Mouse (Mus musculus): ENCODE data around the gene Olfr1054.
"Not testable (repeated sequence)": the region's sequence is repeated elsewhere in the genome, so short reads cannot be mapped to it uniquely, and the experiment has no call there.

Gene Olfr1054

DNA sequence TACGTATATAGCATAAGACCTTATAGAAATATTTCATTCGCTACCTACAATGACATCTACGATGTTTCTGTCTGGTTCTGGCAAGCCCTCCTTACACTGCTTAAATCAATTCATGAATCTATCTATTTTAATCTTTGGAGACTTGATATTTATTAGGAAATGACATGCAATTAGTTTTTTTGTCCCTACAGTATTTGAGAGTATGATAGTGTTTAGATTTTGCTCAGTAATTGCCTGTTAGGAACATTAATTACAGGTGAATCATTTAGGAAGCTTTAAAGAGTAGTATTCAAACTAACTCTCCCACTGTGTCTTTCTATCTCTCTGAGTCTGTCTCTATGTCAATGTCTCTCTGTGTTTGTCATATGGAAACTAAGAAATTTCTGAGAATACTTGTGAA, at the start of gene Olfr1054:
Gene Olfr1054 (minus strand): TSS at position 101 of the 400 bp plus-strand sequence.
- DNase-seq: no peak

- DNase-seq: no peak
These were observed 43.1 kb upstream of the Olfr1054 start, which contains the start of gene Olfr1057 for GRCm38 (mm10) chr2:86378293-86378692. Gene Olfr1057, minus strand, starts transcription at chr2:86378393.

- not testable (repeated sequence) for DNase-seq
These were observed 31.1 kb upstream of the Olfr1054 start for GRCm38 (mm10) chr2:86366342-86366741.

DNA sequence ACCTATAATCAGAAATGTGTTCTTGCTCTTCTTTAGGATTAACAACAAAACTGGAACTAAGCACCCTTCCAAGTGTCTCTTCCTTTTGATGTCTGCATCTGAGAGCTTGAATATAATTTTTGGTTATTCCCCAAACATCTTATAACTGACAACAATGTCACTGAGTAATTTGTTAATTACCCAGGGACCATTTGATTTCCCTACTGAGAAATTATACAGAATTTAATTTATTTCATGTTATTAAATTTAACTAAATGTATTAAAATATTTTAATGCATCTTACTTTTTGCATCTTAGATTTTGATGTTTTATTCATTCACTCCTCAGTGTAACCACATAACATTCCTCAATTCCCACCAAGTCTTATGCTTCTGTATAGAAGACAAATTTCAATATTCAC, 27.1 kb upstream of the Olfr1054 start, which contains the start of gene Olfr1056:
Gene Olfr1056 (minus strand): TSS at position 101 of the 400 bp plus-strand sequence.
- DNase-seq: no peak

- not testable (repeated sequence) for DNase-seq
These were observed 16.5 kb upstream of the Olfr1054 start for GRCm38 (mm10) chr2:86351751-86352150.

- DNase-seq: no peak
These were observed 15.0 kb upstream of the Olfr1054 start, which contains the start of gene Olfr1055 for GRCm38 (mm10) chr2:86350184-86350583. Gene Olfr1055, minus strand, starts transcription at chr2:86350284.

DNA sequence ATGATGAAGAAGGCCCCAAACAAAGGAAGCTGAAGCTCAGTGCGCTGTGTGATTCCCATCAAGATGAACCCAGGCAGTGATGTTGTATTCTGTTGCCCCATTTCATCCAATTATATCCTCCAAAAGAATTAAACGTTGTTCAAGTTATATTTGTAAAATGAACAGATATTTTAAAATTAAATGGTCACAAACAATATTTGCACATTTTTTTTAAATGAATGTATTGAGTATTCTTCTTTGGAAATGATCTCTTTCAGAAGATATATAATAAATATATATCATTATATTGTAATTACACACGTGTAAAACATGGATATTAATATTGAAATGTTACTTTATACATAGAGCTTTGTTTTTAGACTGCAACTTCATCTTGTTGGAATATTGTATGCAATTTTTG, 20.0 kb downstream of the Olfr1054 start, which contains the start of gene Olfr1053:
Gene Olfr1053 (minus strand): TSS at position 101 of the 400 bp plus-strand sequence.
- no peak for DNase-seq

GRCm38 (mm10) chr2:86292155-86292554, 43.1 kb downstream of the Olfr1054 start, which contains the start of gene Olfr1052:
Gene Olfr1052, plus strand, starts transcription at chr2:86292455.
- no peak for DNase-seq
